Mouse (Mus musculus): ENCODE measurements around the gene Grik3.

The Grik3 gene

GRCm38 (mm10) chr4:125640921-125641663, 150.6 kb downstream of the Grik3 start:
- no peak for DNase-seq (ENCODE audit: low read depth, low spot score)

GRCm38 (mm10) chr4:125644581-125645568, 154.4 kb downstream of the Grik3 start:
- DNase-seq (ENCODE audit: low read depth, low spot score) = peak; percentile 95

- peak; percentile 26 for DNase-seq (ENCODE audit: low read depth, low spot score)
Observed at GRCm38 (mm10) chr4:125651676-125652246, 161.3 kb downstream of the Grik3 start.

GRCm38 (mm10) chr4:125656031-125656430, 165.5 kb downstream of the Grik3 start:
- no peak for DNase-seq (ENCODE audit: low read depth, low spot score)

- DNase-seq (ENCODE audit: low read depth, low spot score) = peak; percentile 46
Observed at GRCm38 (mm10) chr4:125658376-125658775, 167.9 kb downstream of the Grik3 start.

GRCm38 (mm10) chr4:125661982-125662381, 171.5 kb downstream of the Grik3 start:
- no peak for DNase-seq (ENCODE audit: low read depth, low spot score)

- no peak for DNase-seq (ENCODE audit: low read depth, low spot score)
Observed at GRCm38 (mm10) chr4:125663262-125663661, 172.8 kb downstream of the Grik3 start.

GRCm38 (mm10) chr4:125665955-125666354, 175.5 kb downstream of the Grik3 start:
- no peak for DNase-seq (ENCODE audit: low read depth, low spot score)

GRCm38 (mm10) chr4:125682007-125682406, 191.5 kb downstream of the Grik3 start:
- peak; percentile 65 for DNase-seq (ENCODE audit: low read depth, low spot score)

GRCm38 (mm10) chr4:125687078-125687477, 196.6 kb downstream of the Grik3 start:
- DNase-seq (ENCODE audit: low read depth, low spot score) = peak; percentile 36

GRCm38 (mm10) chr4:125695431-125695830, 204.9 kb downstream of the Grik3 start:
- no peak for DNase-seq (ENCODE audit: low read depth, low spot score)

- peak; percentile 57 for DNase-seq (ENCODE audit: low read depth, low spot score)
Observed at GRCm38 (mm10) chr4:125696182-125696939, 205.9 kb downstream of the Grik3 start.

- peak; percentile 48 for DNase-seq (ENCODE audit: low read depth, low spot score)
Observed at GRCm38 (mm10) chr4:125697626-125698025, 207.1 kb downstream of the Grik3 start.

- peak; percentile 59 for DNase-seq (ENCODE audit: low read depth, low spot score)
Observed at GRCm38 (mm10) chr4:125699056-125699455, 208.6 kb downstream of the Grik3 start.

- DNase-seq (ENCODE audit: low read depth, low spot score) = peak; percentile 52
Observed at GRCm38 (mm10) chr4:125700331-125700730, 209.8 kb downstream of the Grik3 start.

- DNase-seq (ENCODE audit: low read depth, low spot score) = peak; percentile 96
Observed at GRCm38 (mm10) chr4:125702607-125703309, 212.3 kb downstream of the Grik3 start.

GRCm38 (mm10) chr4:125703310-125703690, 212.8 kb downstream of the Grik3 start:
- DNase-seq (ENCODE audit: low read depth, low spot score) = peak; percentile 82

- DNase-seq (ENCODE audit: low read depth, low spot score) = no peak
Observed at GRCm38 (mm10) chr4:125705746-125706145, 215.2 kb downstream of the Grik3 start.

GRCm38 (mm10) chr4:125709716-125710115, 219.2 kb downstream of the Grik3 start:
- no peak for DNase-seq (ENCODE audit: low read depth, low spot score)

GRCm38 (mm10) chr4:125717881-125718280, 227.4 kb downstream of the Grik3 start:
- no peak for DNase-seq (ENCODE audit: low read depth, low spot score)
